Mouse (Mus musculus) retina, postnatal 7 days (tissue): ENCODE results near the gene E130114P18Rik.

Experiments
- DNase-seq: peaks from one replicate; pipeline ENCODE4 v3.0.0-alpha.2; 2012; ENCODE audit warnings: low read depth, low spot score

The E130114P18Rik gene

DNA sequence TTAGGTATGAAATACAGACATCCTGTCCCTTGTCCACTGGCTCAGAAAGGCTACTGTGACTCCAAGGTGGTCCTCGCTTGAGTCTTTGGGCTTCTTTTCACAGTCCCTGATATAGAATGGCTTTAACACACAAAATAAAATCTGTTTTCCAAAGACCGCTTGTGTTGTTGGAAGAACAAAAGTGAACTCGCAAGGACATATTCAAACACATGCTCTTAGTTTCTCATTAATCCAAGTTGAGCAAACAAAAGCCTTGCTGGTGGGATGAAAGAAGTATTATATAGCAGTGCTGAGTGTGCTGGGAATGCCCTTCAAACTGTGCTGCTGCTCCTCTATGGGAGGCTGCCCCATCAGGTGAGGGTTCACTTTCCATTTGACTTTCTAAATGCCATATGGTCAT is 169.7 kb downstream of the E130114P18Rik start:
- no peak for DNase-seq

DNA sequence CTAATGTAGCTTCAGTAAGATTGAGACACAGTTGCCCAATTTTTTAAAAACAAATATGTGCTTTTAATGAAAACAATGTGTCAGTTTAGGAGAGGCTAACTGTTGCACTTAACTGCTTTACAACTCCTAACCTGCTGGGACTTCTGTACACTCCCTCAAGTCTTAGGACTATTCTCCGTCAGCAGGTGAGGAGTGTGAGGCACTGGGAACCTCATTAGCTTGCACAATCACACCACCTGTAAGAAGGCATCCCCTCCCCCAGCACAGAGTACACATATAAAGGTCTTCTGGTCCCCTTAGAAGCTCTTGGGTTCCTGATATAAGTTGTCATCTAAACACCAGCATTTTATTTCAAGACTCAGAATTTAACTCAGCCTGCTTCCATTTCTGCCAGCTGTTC is 170.7 kb downstream of the E130114P18Rik start:
- DNase-seq = no peak

DNA sequence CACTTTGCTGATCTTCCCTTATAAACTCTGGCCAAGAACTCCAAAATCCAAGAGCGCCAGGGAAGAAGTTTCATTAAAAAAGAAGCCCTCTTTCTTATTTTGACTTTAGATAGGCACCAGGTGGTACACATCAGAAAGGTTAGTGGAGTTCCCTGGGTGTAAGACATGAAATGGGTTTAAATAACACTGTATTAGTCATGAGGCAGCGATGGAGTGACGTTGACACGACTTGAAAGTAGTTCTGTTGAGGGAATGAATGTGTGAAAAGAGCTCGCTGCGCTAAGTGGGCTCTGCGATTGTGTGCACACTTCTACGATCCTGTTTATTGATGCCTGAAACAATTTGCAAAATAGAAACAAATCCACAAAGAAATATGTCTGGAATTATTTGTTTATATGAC is 171.4 kb downstream of the E130114P18Rik start:
- no peak for DNase-seq

- no peak for DNase-seq
These were observed 175.3 kb downstream of the E130114P18Rik start for GRCm38 (mm10) chr4:97602579-97602978.

DNA sequence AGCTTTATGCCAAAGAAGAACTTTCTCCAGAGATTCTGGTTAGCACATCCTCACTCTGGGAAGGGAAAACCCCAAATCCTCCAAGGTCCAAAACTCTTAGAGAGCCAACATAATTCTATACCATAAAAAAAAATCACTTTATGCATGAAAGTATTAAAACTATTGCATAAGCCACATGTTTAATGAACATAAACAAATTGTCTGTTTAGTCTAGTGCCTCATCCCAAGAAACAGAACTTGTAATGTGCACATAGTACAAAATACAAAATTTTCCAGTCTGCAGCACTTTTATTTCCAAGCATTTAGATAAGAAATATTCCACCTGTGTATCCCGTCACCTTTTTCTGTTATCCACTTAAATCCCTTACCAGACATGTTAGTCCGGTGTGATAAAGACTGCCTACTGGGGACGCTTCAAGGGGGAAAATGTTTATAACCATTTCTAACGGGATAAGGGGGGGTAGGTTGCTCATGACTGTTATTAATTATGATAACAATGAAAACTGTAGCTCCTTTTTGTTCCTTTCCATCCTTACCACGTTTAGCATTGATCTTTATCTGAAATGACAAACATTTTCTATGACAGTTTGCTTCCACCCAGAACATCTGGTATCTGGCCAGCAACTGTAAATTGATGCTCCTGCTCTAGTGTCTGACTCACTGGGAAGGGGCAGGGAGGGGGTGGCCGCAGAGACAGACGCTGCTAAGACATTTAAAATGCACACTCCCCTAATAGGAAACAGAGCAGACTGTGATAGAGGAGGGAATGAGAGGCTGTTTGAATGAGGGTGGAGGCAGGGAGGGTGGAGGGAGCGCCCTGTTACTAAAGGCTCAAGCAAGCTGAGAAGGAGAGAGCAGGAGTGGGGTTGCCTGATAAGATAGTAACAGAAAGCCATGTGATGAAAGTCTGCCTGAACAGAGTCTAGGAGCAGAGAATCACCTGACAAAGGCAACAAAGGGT is 176.7 kb downstream of the E130114P18Rik start:
- no peak for DNase-seq

- no peak for DNase-seq
These were observed 180.4 kb downstream of the E130114P18Rik start for GRCm38 (mm10) chr4:97597443-97597842.

DNA sequence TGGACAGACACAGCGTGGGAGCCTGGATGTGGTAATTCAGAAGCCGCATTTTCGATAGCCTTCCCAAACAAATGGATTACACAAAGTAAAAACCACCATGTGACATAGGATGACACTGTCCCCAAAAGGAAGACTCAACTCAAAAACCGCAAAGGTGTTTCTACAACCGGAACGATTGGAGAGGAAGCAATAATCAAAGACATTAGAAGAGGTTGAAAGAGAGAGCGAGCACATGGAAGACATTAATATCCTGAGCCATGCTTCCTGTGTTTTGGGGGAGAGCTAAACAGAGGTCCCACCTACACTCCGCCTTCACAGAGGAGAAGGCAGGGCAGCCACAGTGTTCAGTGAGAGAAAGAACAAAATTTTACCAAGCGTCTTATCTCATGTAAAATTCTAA is 181.5 kb downstream of the E130114P18Rik start:
- no peak for DNase-seq

- DNase-seq = no peak
These were observed 184.0 kb downstream of the E130114P18Rik start for GRCm38 (mm10) chr4:97593869-97594268.

- DNase-seq = no peak
These were observed 188.1 kb downstream of the E130114P18Rik start for GRCm38 (mm10) chr4:97589790-97590189.

DNA sequence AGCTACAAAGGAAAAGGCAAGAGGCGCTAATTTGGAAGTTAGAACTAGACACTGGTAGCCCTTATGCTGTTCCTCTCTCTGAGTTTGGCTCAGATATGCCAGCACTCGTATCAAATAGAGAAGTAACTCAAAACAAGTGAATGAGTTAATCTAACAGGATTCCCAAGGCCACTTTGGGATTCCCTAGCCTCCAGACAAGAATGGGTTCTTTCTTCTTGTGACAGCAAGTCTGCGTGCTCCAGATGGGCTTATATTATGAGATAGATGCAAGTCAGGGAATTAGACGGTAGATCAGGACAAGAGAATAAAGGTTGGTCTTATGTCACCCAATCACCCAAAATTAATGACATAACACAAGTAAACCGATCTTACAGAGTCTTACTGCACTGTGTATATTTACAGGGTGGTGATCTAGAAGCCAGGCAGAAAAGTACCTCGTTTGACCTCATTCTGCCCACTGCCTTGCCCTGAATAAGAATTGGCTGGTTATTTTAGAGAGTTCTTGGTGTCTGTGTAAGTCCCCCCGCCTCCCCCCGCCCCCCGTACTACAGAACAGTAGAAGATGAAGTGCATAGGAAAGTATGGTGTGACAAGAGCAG is 190.4 kb downstream of the E130114P18Rik start:
- no peak for DNase-seq

GRCm38 (mm10) chr4:97585170-97585569 is 192.7 kb downstream of the E130114P18Rik start:
- DNase-seq = no peak

- no peak for DNase-seq
These were observed 193.3 kb downstream of the E130114P18Rik start for GRCm38 (mm10) chr4:97584445-97585130.

DNA sequence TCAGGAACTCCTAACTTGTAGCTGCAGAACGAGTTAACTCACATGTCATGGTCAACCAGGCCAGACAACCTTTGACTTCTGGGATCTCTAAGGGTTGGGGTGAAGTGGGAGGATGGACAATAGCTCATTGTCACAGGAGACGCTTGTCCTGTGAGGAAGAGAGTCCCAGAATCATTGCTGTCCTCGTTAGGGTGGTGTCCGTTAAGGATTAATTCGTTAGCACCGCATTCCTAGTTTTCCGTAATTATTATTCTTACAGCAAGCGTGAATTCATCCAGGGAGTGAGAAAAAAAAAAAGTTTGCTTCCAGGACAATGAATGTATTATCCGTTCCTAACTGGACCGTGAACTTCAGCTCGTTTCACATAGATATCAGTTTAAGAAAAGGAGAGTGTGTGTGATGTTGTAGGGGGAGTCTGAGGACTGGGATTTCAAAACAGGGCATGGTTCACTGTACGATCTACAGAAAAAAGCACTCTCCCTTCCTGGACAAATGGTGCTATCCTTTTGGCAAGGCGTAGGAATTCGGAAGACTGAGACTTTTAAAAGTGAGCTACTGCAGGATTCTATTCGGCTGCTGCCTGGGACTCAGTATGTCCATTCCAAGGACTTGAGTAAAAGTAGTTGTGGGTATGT is 195.0 kb downstream of the E130114P18Rik start:
- no peak for DNase-seq

DNA sequence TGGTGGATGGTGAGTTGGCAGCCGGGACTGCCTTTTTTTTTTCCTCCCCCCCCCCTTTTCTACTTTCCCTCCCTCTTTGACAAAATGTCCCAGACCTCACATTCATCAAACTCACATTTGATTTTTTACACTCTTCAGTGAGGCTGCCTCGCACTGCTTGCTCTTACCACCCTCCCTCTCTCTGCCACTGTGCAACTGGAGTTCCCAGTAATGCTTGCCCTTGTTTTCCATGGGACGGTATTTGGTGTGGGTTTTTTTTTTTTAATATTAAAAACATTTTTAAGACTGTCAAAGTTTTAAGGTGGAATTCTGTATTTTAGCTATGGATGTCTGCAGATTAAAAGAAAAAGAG is 195.8 kb downstream of the E130114P18Rik start:
- no peak for DNase-seq

- DNase-seq = no peak
These were observed 196.4 kb downstream of the E130114P18Rik start for GRCm38 (mm10) chr4:97581314-97582063.

- no peak for DNase-seq
These were observed 197.0 kb downstream of the E130114P18Rik start for GRCm38 (mm10) chr4:97580906-97581305.

DNA sequence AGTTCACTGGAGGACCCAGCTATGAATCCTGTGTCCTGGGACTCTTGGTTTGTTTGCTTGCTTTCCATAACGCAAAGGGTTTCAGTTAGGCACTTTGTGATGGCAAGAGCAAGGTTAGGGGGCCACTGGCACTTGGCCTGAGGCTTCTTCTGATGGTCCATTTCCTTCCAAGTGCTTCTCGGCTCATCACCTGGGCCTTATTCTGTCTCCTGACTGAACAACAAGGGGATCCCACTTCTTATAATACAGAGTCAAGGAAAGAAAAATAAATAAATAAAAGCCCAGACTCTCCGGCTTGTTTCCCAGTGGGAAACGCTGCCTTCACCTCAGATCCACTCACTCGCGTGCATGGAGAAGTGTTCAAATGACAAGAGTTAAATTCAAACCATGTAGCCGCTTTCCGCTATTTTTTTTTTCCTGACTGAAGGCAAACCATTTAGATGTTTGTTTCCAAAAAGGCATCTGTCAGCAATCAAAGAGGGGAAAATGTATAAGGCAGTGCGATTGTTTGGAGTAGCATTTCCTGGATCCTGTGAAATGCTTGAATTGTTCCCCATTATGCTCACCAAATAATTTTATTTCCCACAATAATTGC is 199.2 kb downstream of the E130114P18Rik start:
- no peak for DNase-seq

- no peak for DNase-seq
These were observed 200.4 kb downstream of the E130114P18Rik start for GRCm38 (mm10) chr4:97577431-97577830.

GRCm38 (mm10) chr4:97575447-97575846 is 202.4 kb downstream of the E130114P18Rik start:
- no peak for DNase-seq

- no peak for DNase-seq
These were observed 208.6 kb downstream of the E130114P18Rik start for GRCm38 (mm10) chr4:97569320-97569719.

- DNase-seq = no peak
These were observed 213.2 kb downstream of the E130114P18Rik start for GRCm38 (mm10) chr4:97564656-97565055.
